Mouse (Mus musculus) left cerebral cortex, postnatal 14 days (tissue): Measurements from ENCODE around the gene Sipa1l1. TPM values are rescaled to one million over a fixed set of nuclear protein-coding genes. Genes with fewer than 3 reads are reported as not detected.

Experiments used
- DNase-seq, 2 experiments: peaks; one replicate each; pipeline ENCODE4 v3.0.0; 2021 to 2022; ENCODE audit warnings: low spot score in 2 of 2, mixed read lengths in 1 of 2
- intact Hi-C: fragments of 180-260 bp; cut with DNase I; formaldehyde crosslinking; loops from one replicate; pipeline ENCODE4 v1.15.1; 2025
- total RNA-seq, 2 experiments: library from RNA; stranded (reverse); gene quantifications; 2 replicates each; pipeline ENCODE4 v1.2.3; 2021

Sipa1l1 gene
- total RNA-seq, 2 experiments from 2014 or later = 169 to 183 TPM

GRCm38 (mm10) chr12:82394118-82394861, 225.2 kb downstream of the Sipa1l1 start:
- intact Hi-C loops = no loop called here
- DNase-seq = no peak

- no peak for DNase-seq
- intact Hi-C loops = no loop called here
Observed at GRCm38 (mm10) chr12:82395194-82395593, 226.1 kb downstream of the Sipa1l1 start.

- no peak for DNase-seq
Observed at GRCm38 (mm10) chr12:82397193-82397592, 228.1 kb downstream of the Sipa1l1 start.

GRCm38 (mm10) chr12:82397751-82398150, 228.6 kb downstream of the Sipa1l1 start:
- DNase-seq = no peak
- intact Hi-C loops = no loop called here

More at GRCm38 (mm10) chr12:82397193-82397592, 228.1 kb downstream of the Sipa1l1 start:
- intact Hi-C loops = no loop called here

GRCm38 (mm10) chr12:82398926-82399325, 229.8 kb downstream of the Sipa1l1 start:
- DNase-seq = no peak
- intact Hi-C loops = no loop called here

- intact Hi-C loops = no loop called here
- DNase-seq = peak; percentile 34 to 41
Observed at GRCm38 (mm10) chr12:82399971-82400720, 231.0 kb downstream of the Sipa1l1 start.

- DNase-seq = no peak
- intact Hi-C loops = no loop called here
Observed at GRCm38 (mm10) chr12:82400783-82401182, 231.7 kb downstream of the Sipa1l1 start.

GRCm38 (mm10) chr12:82401440-82401839, 232.3 kb downstream of the Sipa1l1 start:
- intact Hi-C loops = no loop called here

GRCm38 (mm10) chr12:82402635-82403034, 233.5 kb downstream of the Sipa1l1 start:
- intact Hi-C loops = no loop called here

More at GRCm38 (mm10) chr12:82401440-82401839, 232.3 kb downstream of the Sipa1l1 start:
- no peak for DNase-seq

GRCm38 (mm10) chr12:82407531-82408255, 238.6 kb downstream of the Sipa1l1 start:
- intact Hi-C loops = no loop called here
- DNase-seq = peak in 1 of 2 experiments; percentile 56

More at GRCm38 (mm10) chr12:82402635-82403034, 233.5 kb downstream of the Sipa1l1 start:
- DNase-seq = no peak

GRCm38 (mm10) chr12:82408486-82408885, 239.4 kb downstream of the Sipa1l1 start:
- DNase-seq = peak in 1 of 2 experiments; percentile 47
- intact Hi-C loops = no loop called here

- peak; percentile 33 to 49 for DNase-seq
- intact Hi-C loops = no loop called here
Observed at GRCm38 (mm10) chr12:82409686-82410472, 240.8 kb downstream of the Sipa1l1 start.

GRCm38 (mm10) chr12:82412291-82413032, 243.3 kb downstream of the Sipa1l1 start:
- intact Hi-C loops = no loop called here
- DNase-seq = peak in 1 of 2 experiments; percentile 54

- DNase-seq = peak in 1 of 2 experiments; percentile 38
- intact Hi-C loops = no loop called here
Observed at GRCm38 (mm10) chr12:82415690-82416364, 246.7 kb downstream of the Sipa1l1 start.

GRCm38 (mm10) chr12:82419027-82419426, 249.9 kb downstream of the Sipa1l1 start:
- DNase-seq = no peak
- intact Hi-C loops = no loop called here

GRCm38 (mm10) chr12:82424783-82425182, 255.7 kb downstream of the Sipa1l1 start:
- intact Hi-C loops = no loop called here

GRCm38 (mm10) chr12:82425853-82426252, 256.7 kb downstream of the Sipa1l1 start:
- DNase-seq = no peak
- intact Hi-C loops = no loop called here

More at GRCm38 (mm10) chr12:82424783-82425182, 255.7 kb downstream of the Sipa1l1 start:
- DNase-seq = no peak

- intact Hi-C loops = no loop called here
- peak in 1 of 2 experiments; percentile 40 for DNase-seq
Observed at GRCm38 (mm10) chr12:82427416-82427815, 258.3 kb downstream of the Sipa1l1 start.
